Mouse (Mus musculus) thymus, adult 2 months (tissue): ENCODE results near the gene Gstt4. TPM values are rescaled to one million over a fixed set of nuclear protein-coding genes. Genes with fewer than 3 reads are reported as not detected.
A peak's percentile ranks its signal among the peaks of the same experiment; 100 is the strongest.
"Not testable (repeated sequence)": the region's sequence is repeated elsewhere in the genome, so short reads cannot be mapped to it uniquely, and the experiment has no call there.

Experiments used
- DNase-seq: peaks from one replicate; pipeline ENCODE4 v3.0.0; 2021
- H3K27ac ChIP-seq: fragments of 200-500 bp; 2 replicates; pipeline ENCODE4 v1.5.1; 2012; ENCODE audit warnings: low read length, control low read depth; ENCODE audit not compliant: control insufficient read depth, insufficient read depth
- H3K27me3 ChIP-seq: fragments of 200-500 bp; 2 replicates; pipeline ENCODE4 v1.6.1; 2012; ENCODE audit warnings: mild to moderate bottlenecking, low read length, moderate library complexity, mixed read lengths; ENCODE audit not compliant: control insufficient read depth, insufficient read depth
- H3K36me3 ChIP-seq: fragments of 200-500 bp; 2 replicates; pipeline ENCODE4 v1.6.1; 2012; ENCODE audit warnings: mild to moderate bottlenecking, low read length, moderate library complexity; ENCODE audit not compliant: control insufficient read depth, insufficient read depth
- H3K4me1 ChIP-seq: fragments of 200-500 bp; replicated peaks from 2 replicates; pipeline ENCODE4 v1.6.1; 2012; ENCODE audit warnings: low read length; ENCODE audit not compliant: control insufficient read depth, insufficient read depth
- H3K4me3 ChIP-seq: fragments of 200-500 bp; 2 replicates; pipeline ENCODE4 v1.5.1; 2012; ENCODE audit warnings: mild to moderate bottlenecking, low read length, control low read depth, moderate library complexity; ENCODE audit not compliant: control insufficient read depth, insufficient read depth
- CTCF ChIP-seq: fragments of 200-500 bp; IDR thresholded peaks from 2 replicates; pipeline ENCODE4 v1.5.1; 2012; ENCODE audit warnings: mild to moderate bottlenecking, control low read depth, low read length, moderate library complexity, borderline replicate concordance; ENCODE audit not compliant: control insufficient read depth, poor library complexity, insufficient read depth; ENCODE audit errors: extremely low read depth
- POLR2A ChIP-seq: fragments of 200-500 bp; IDR thresholded peaks from 2 replicates; pipeline ENCODE4 v1.6.1; 2012; ENCODE audit warnings: mild to moderate bottlenecking, low read length, control low read depth, moderate library complexity; ENCODE audit not compliant: control insufficient read depth, poor library complexity, insufficient read depth; ENCODE audit errors: extremely low read depth
- whole genome bisulfite sequencing: fragments of 180-500 bp; shearing (Covaris S2); methylation state at CpG from one replicate; pipeline ENCODE4 v1.1.7; 2018; 5-methylcytosine and 5-hydroxymethylcytosine counted together
- polyA plus RNA-seq: library from polyadenylated mRNA; depleted of rRNA; stranded (reverse); fragments of >200 nt; gene quantifications from 2 replicates; pipeline ENCODE4 v1.2.3, GENCODE M21; 2012; rRNA removed

The Gstt4 gene
- polyA plus RNA-seq, 1 experiment, result 0.26 TPM

GRCm38 (mm10) chr10:75772795-75773664 lies 49.3 kb downstream of the Gstt4 start, which contains the start of gene Ddt:
Ddt (minus strand) TSS chr10:75773414.
- H3K27ac ChIP-seq, result no peak within 1 kb of the TSS
- no peaks in the 10 kb centered on the region for H3K36me3 ChIP-seq
- peaks cover 8% of the 10 kb centered on the region for H3K4me1 ChIP-seq
- peak; percentile 90 for DNase-seq
- H3K27me3 ChIP-seq, result no peaks in the 10 kb centered on the region
- 2% methylated on average over 47 of the region's 47 CpGs for WGBS
- peak within 1 kb of the TSS; percentile 61 for H3K4me3 ChIP-seq
- TF ChIP-seq POLR2A (peak; percentile 10; the same call in 1 of the 2 replicates), CTCF (peak; percentile 15; the same call in 1 of the 2 replicates)

- DNase-seq, H3K27me3 ChIP-seq: not testable (repeated sequence)
- 62% methylated on average over 5 of the region's 5 CpGs for WGBS
These were observed 54.6 kb downstream of the Gstt4 start for GRCm38 (mm10) chr10:75767756-75768155.

GRCm38 (mm10) chr10:75766856-75767255 lies 55.5 kb downstream of the Gstt4 start:
- Histone ChIP-seq H3K36me3 (no peaks in the 10 kb centered on the region), H3K4me1 (peaks cover 5% of the 10 kb centered on the region), H3K27ac (no peak overlapping the region), H3K27me3 (no peaks in the 10 kb centered on the region), H3K4me3 (no peak overlapping the region)
- TF ChIP-seq POLR2A (no peak), CTCF (no peak)
- DNase-seq, result no peak
- WGBS, result 87% methylated on average over 6 of the region's 6 CpGs

More at GRCm38 (mm10) chr10:75767756-75768155, 54.6 kb downstream of the Gstt4 start:
- H3K4me1 ChIP-seq, H3K36me3 ChIP-seq, H3K27ac ChIP-seq, H3K4me3 ChIP-seq: not testable (repeated sequence)

Other genes with a start within 250 kb of the Gstt4 start
- gene Ggt5, start 233.2 kb downstream of the Gstt4 start, polyA plus RNA-seq, result 49.5 and 73.6 TPM in 2 replicates
- gene Susd2, start 178.5 kb downstream of the Gstt4 start, polyA plus RNA-seq, result 11.1 and 11.2 TPM in 2 replicates
- gene Cabin1, start 58.2 kb downstream of the Gstt4 start, polyA plus RNA-seq, result 82.3 and 89.2 TPM in 2 replicates
- gene Ddt, start 49.1 kb downstream of the Gstt4 start, polyA plus RNA-seq, result 66.8 and 77.3 TPM in 2 replicates
- gene Gm20441, start 41.6 kb downstream of the Gstt4 start, polyA plus RNA-seq, result not detected in 2 replicates
- gene Gstt3, start 41.1 kb downstream of the Gstt4 start, polyA plus RNA-seq, result 7.7 and 8.6 TPM in 2 replicates
- 15.4 and 19.2 TPM in 2 replicates for gene Gstt1, start 24.0 kb downstream of the Gstt4 start, polyA plus RNA-seq
- gene Gstt2, start 14.9 kb upstream of the Gstt4 start, polyA plus RNA-seq, result 174 and 216 TPM in 2 replicates
- 1,833 and 2,007 TPM in 2 replicates for gene Mif, start 37.7 kb upstream of the Gstt4 start, polyA plus RNA-seq
- gene Derl3, start 70.9 kb upstream of the Gstt4 start, polyA plus RNA-seq, result 11.6 and 19.0 TPM in 2 replicates
- gene Smarcb1, start 99.1 kb upstream of the Gstt4 start, polyA plus RNA-seq, result 63.0 and 75.5 TPM in 2 replicates
- gene Chchd10, start 110.6 kb upstream of the Gstt4 start, polyA plus RNA-seq, result 172 and 198 TPM in 2 replicates
- gene Mmp11, start 114.0 kb upstream of the Gstt4 start, polyA plus RNA-seq, result 7.5 and 9.3 TPM in 2 replicates
- gene Gm867, start 118.1 kb upstream of the Gstt4 start, polyA plus RNA-seq, result 0.42 TPM in 1 of 2 replicates, not detected in the other
- 3.1 and 4.8 TPM in 2 replicates for gene Vpreb3, start 120.5 kb upstream of the Gstt4 start, polyA plus RNA-seq
- 4.0 and 4.3 TPM in 2 replicates for gene Gm5134, start 132.0 kb upstream of the Gstt4 start, polyA plus RNA-seq
- 14.5 and 18.0 TPM in 2 replicates for gene Zfp280b, start 210.1 kb upstream of the Gstt4 start, polyA plus RNA-seq